Comparison of ENCODE assay signal across 27 mouse cellular contexts in the genomic region with DNA sequence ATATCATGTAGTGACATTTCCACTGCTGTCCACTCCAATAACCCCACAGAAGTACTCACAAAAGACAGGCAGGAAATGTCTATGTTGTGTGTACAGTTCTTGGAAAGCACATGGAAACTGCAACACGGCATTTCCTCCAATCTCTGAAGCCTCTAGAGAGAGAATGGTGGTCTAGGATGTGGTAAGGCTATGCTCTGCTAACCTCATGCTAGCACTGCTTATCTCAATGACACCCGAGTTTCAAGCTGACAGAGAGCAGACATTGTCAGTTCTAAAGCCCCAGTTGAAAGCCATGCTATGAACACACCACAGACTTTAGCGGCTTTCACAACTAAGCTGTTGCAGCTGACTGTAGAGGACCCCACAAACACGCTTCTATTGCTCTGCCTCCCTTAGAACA. TPM values are rescaled to one million over a fixed set of nuclear protein-coding genes. Genes with fewer than 3 reads are reported as not detected.
DNase-seq lines count a peak whose midpoint lies in the region; ATAC-seq lines count a peak whose summit lies in the region.
"Had no signal": no experiment of that assay in that cellular context is flagged by ENCODE, and none has a peak within 500 bp of the region (broad histone marks: within the 10 kb centered on the region; RNA-seq: fewer than 3 reads in every experiment).

No protein-coding gene starts in this region.

- H3K4me1 ChIP-seq in heart, embryonic 10.5 days = peaks cover 13% of the 10 kb centered on the region; the same call in 1 of the 2 replicates
- H3K4me1 ChIP-seq in forebrain, embryonic 10.5 days = no peaks in the 10 kb centered on the region
- H3K4me1 ChIP-seq: neural tube, embryonic 15.5 days; stomach, embryonic 15.5 days had no signal

- intact Hi-C loops in left cerebral cortex, postnatal 25 days (cut with DNase I) = no loop called here

- peak; percentile 40 for ATAC-seq in common myeloid progenitor, adult 5-6 weeks (replicated peaks; ENCODE audit: low read depth, poor library complexity, severe bottlenecking)
- ATAC-seq: CD4-positive, CD25-positive, alpha-beta regulatory T cell, adult 4 months; forebrain, embryonic 14.5 days; inflammation-experienced regulatory T-cells, adult 6 months had no signal

- peak; percentile 79 for DNase-seq in heart, embryonic 10.5 days (ENCODE audit: low spot score)
- no peak for DNase-seq in heart, adult 8-10 months (ENCODE audit: low spot score)
- peak; percentile 8 to 34 for DNase-seq in spleen, postnatal 4 days (ENCODE audit: low spot score in 2 of 2)
- DNase-seq in spleen, postnatal 10 days (ENCODE audit: low spot score in 2 of 2) = no peak
- DNase-seq in forebrain, embryonic 10.5 days (ENCODE audit: extremely low spot score, low spot score) = no peak
- DNase-seq in left cerebral cortex, postnatal 25 days (ENCODE audit: low spot score in 2 of 2) = no peak
- DNase-seq: adrenal gland, postnatal 10 days; cerebellum, adult 8-10 months; cerebellum, postnatal 25 days; gastrocnemius, postnatal 25 days; kidney, adult 11 months; kidney, postnatal 14 days; layer of hippocampus, adult 9-11 months; lung, embryonic 14.5 days; lung, postnatal 14 days; midbrain, embryonic 14.5 days; right cerebral cortex, adult 18-20 months; right cerebral cortex, postnatal 4 days; thymus, postnatal 25 days had no signal

- H3K9me3 ChIP-seq in heart, embryonic 10.5 days = no peaks in the 10 kb centered on the region
- no peaks in the 10 kb centered on the region for H3K9me3 ChIP-seq in forebrain, embryonic 10.5 days
- H3K9me3 ChIP-seq: liver, embryonic 15.5 days; neural tube, embryonic 15.5 days; stomach, embryonic 15.5 days had no signal

- H3K27ac ChIP-seq in heart, embryonic 10.5 days = no peak overlapping the region
- no peak overlapping the region for H3K27ac ChIP-seq in forebrain, embryonic 10.5 days
- H3K27ac ChIP-seq: hindbrain, embryonic 14.5 days; liver, embryonic 15.5 days; neural tube, embryonic 15.5 days; stomach, embryonic 15.5 days had no signal

- H3K27me3 ChIP-seq in heart, embryonic 10.5 days (ENCODE audit: insufficient read depth, poor library complexity, severe bottlenecking) = no peaks in the 10 kb centered on the region
- no peaks in the 10 kb centered on the region for H3K27me3 ChIP-seq in forebrain, embryonic 10.5 days (ENCODE audit: poor library complexity, severe bottlenecking)
- H3K27me3 ChIP-seq: liver, embryonic 15.5 days; neural tube, embryonic 15.5 days; stomach, embryonic 15.5 days had no signal

- H3K4me3 ChIP-seq in heart, embryonic 10.5 days = no peak overlapping the region
- no peak overlapping the region for H3K4me3 ChIP-seq in forebrain, embryonic 10.5 days
- H3K4me3 ChIP-seq: liver, embryonic 15.5 days; neural tube, embryonic 15.5 days; stomach, embryonic 15.5 days had no signal

- H3K36me3 ChIP-seq in heart, embryonic 10.5 days = peaks cover 36% of the 10 kb centered on the region
- peaks cover 65% of the 10 kb centered on the region for H3K36me3 ChIP-seq in forebrain, embryonic 10.5 days (replicated peaks)

- WGBS in heart, embryonic 10.5 days = 32% methylated on average over 4 of the region's 4 CpGs
- WGBS in forebrain, embryonic 10.5 days = 89% methylated on average over 4 of the region's 4 CpGs

RNA-seq across cellular contexts. Expression of gene C2cd2, which starts 13.6 kb away (rescaled TPM):
- polyA plus RNA-seq in heart, embryonic 10.5 days (2016; fragmentation: Nextera tagmentation; extraction: Ambion mirVana) = 16.3 and 18.4 TPM in 2 replicates
- 10 to 100 TPM; 18.7 to 27.2 (median 24.4) TPM for total RNA-seq in heart, adult 8-10 months (2022)
- total RNA-seq in common myeloid progenitor, adult 5-6 weeks (2017) = 20.3 and 29.3 TPM in 2 replicates
- polyA plus RNA-seq in forebrain, embryonic 10.5 days (2016; fragmentation: Nextera tagmentation; extraction: Ambion mirVana) = 11.7 and 16.1 TPM in 2 replicates
- 10 to 100 TPM in 1 of 2 experiments, 1 to 10 TPM in 1; 8.1 to 15.9 TPM for total RNA-seq in left cerebral cortex, postnatal 25 days (2021)

RNA-seq across cellular contexts. Expression of gene Zbtb21, which starts 13.6 kb away (rescaled TPM):
- 10.1 and 10.2 TPM in 2 replicates for polyA plus RNA-seq in heart, embryonic 10.5 days (2016; fragmentation: Nextera tagmentation; extraction: Ambion mirVana)
- 10 to 100 TPM in 3 of 4 experiments, 1 to 10 TPM in 1; 7.3 to 10.4 (median 10.2) TPM for total RNA-seq in heart, adult 8-10 months (2022)
- 14.7 and 20.9 TPM in 2 replicates for total RNA-seq in common myeloid progenitor, adult 5-6 weeks (2017)
- polyA plus RNA-seq in forebrain, embryonic 10.5 days (2016; fragmentation: Nextera tagmentation; extraction: Ambion mirVana) = 15.9 and 17.4 TPM in 2 replicates
- 10 to 100 TPM; 25.4 to 31.7 TPM for total RNA-seq in left cerebral cortex, postnatal 25 days (2021)

RNA-seq across cellular contexts. Expression of gene B230307C23Rik, which starts 48.3 kb away (rescaled TPM):
- polyA plus RNA-seq in heart, embryonic 10.5 days (2016; fragmentation: Nextera tagmentation; extraction: Ambion mirVana) = 15.3 and 20.1 TPM in 2 replicates
- 1 to 10 TPM; 2.7 to 7.8 (median 3.7) TPM for total RNA-seq in heart, adult 8-10 months (2022)
- 38.6 and 43.5 TPM in 2 replicates for total RNA-seq in common myeloid progenitor, adult 5-6 weeks (2017)
- 20.5 and 23.1 TPM in 2 replicates for polyA plus RNA-seq in forebrain, embryonic 10.5 days (2016; fragmentation: Nextera tagmentation; extraction: Ambion mirVana)
- 10 to 100 TPM; 27.7 to 33.4 TPM for total RNA-seq in left cerebral cortex, postnatal 25 days (2021)

Comparison
In these comparisons a context has a peak if more than half of its experiments do, and no peak if none do; other contexts are left out.
1. DNase-seq: peak in heart, embryonic 10.5 days (single experiment) and spleen, postnatal 4 days (2 of 2); none in heart, adult 8-10 months (single experiment), spleen, postnatal 10 days (0 of 2), forebrain, embryonic 10.5 days (single experiment) and left cerebral cortex, postnatal 25 days (0 of 2).